Mouse (Mus musculus): ENCODE measurements at regions not wholly inside any gene's neighbourhood (a gene's known extent, or its start where the extent isn't known, plus 50 kb on each side); places are given as distances from the start of the nearest gene placed in this dataset.

DNA sequence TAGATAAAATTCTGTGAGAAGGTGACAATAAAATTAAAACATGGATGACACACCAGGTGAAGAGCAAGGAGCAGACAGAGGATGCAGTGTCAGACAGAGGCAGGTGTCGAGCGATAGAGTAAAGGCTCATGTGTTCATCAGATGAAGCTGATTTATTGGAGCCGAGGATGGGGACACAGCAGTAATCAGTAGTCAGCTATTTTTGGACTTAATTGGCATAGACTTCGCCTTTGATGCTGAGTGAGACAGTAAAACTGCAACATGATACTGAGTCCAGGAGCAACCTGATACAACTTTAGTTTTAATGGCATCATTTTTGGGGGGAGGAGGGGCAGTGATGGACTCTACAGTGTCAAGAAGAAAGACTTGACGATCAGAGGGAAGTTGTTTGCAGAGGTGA is 272.6 kb upstream of the Spock3 start:
- no peak for DNase-seq (ENCODE audit: low spot score)

DNA sequence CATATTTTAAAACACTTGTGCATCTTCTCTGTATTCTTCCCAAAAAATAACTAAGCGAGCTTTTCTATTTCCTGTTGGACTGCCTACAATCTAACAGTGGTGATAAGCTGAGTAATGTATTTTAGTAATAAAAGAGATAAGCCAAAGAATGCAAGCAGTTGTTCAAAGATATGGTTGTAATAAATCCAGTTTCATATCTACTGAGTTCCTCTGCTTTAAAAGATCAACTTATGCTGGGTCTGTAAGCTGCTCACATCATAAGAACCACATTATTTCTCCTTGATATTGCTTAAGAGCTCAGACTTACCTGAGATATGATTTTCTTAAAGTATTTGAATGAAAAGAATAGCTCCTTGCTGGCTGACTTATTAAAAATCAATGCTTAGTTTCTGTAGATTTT is 266.6 kb upstream of the Spock3 start:
- DNase-seq (ENCODE audit: low spot score) = no peak

DNA sequence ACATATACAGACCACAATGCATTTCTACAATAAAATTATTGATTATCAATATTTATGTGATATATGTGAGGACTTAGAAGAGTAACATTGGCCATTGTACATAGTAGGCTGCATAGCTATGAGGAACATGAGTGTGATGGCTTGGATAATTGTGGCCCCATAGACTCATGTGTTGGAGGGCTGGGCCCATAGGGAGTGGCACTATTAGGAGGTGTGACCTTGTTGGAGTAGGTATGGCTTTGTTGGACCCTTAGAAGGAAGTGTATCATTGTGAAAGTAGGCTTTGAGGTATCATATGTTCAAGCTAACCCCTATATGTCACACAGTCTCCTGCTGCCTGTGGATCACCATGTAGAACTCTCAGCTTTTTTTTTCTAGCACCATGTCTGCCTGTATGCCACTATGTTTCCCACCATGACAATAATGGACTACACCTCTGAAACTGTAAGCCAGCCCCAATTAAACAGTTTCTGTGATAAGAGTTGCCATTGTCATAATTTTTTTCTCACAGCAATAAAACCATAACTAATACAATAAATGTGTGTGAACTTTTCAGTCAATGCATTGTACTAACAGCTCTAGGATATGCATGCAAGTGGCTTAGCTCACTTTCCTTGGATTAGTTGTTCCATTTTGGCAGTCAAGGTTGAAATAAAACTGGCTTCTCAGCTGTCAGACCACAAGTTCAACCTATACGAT is 265.3 kb upstream of the Spock3 start:
- DNase-seq (ENCODE audit: low spot score) = no peak

DNA sequence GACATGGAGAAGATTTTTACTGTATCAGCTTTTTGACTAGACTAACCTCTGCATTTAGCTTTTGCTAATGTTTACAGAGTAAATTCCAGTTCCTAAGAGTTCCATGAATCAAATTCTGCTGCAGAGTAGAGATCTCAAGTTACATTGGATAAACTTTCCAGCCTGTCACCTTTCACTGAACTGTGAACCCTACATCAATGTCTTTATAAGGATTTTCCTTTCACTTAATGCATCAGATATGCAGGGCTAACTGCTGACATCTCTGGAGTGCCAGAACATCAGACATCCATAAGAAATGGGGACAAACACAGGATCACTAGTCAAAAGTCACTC is 264.8 kb upstream of the Spock3 start:
- peak; percentile 4 for DNase-seq (ENCODE audit: low spot score)

Data from embryo, embryonic 10 days (tissue).